Mouse (Mus musculus): ENCODE results near the gene Cacna2d1. TPM values are rescaled to one million over a fixed set of nuclear protein-coding genes. Genes with fewer than 3 reads are reported as not detected.

Cacna2d1 gene
- polyA plus RNA-seq, 1 experiment from 2014 or later = 20.3 TPM

- ATAC-seq (ENCODE audit: insufficient number of reproducible peaks, low FRiP score, low TSS enrichment, low read depth) = no peak
- H3K4me2 ChIP-seq = no peak overlapping the region
- H3K27me3 ChIP-seq = no peaks in the 10 kb centered on the region
- no peaks in the 10 kb centered on the region for H3K36me3 ChIP-seq
- H3K27ac ChIP-seq = no peak overlapping the region
- 39% methylated on average over 4 of the region's 4 CpGs for WGBS
- no peaks in the 10 kb centered on the region for H3K9me3 ChIP-seq
- H3K4me1 ChIP-seq = no peaks in the 10 kb centered on the region
- no peak overlapping the region for H3K9ac ChIP-seq
- H3K4me3 ChIP-seq = no peak overlapping the region
These were observed 255.4 kb downstream of the Cacna2d1 start for GRCm38 (mm10) chr5:16189878-16190277.

- no peak for ATAC-seq (ENCODE audit: insufficient number of reproducible peaks, low FRiP score, low TSS enrichment, low read depth)
- Histone ChIP-seq H3K27ac (no peak overlapping the region), H3K4me2 (no peak overlapping the region), H3K9me3 (no peaks in the 10 kb centered on the region), H3K36me3 (no peaks in the 10 kb centered on the region), H3K4me3 (no peak overlapping the region), H3K9ac (no peak overlapping the region), H3K27me3 (no peaks in the 10 kb centered on the region), H3K4me1 (no peaks in the 10 kb centered on the region)
- 80% methylated on average over 3 of the region's 3 CpGs for WGBS
These were observed 256.7 kb downstream of the Cacna2d1 start for GRCm38 (mm10) chr5:16191165-16191564.

GRCm38 (mm10) chr5:16199816-16200215 lies 265.3 kb downstream of the Cacna2d1 start:
- Histone ChIP-seq H3K27ac (no peak overlapping the region), H3K4me1 (no peaks in the 10 kb centered on the region), H3K9ac (no peak overlapping the region), H3K4me2 (no peak overlapping the region), H3K27me3 (no peaks in the 10 kb centered on the region), H3K9me3 (no peaks in the 10 kb centered on the region), H3K36me3 (no peaks in the 10 kb centered on the region), H3K4me3 (no peak overlapping the region)
- 45% methylated on average over 2 of the region's 2 CpGs for WGBS
- no peak for ATAC-seq (ENCODE audit: insufficient number of reproducible peaks, low FRiP score, low TSS enrichment, low read depth)

- no peaks in the 10 kb centered on the region for H3K36me3 ChIP-seq
- no peaks in the 10 kb centered on the region for H3K9me3 ChIP-seq
- H3K9ac ChIP-seq = no peak overlapping the region
- no peak overlapping the region for H3K27ac ChIP-seq
- no peaks in the 10 kb centered on the region for H3K4me1 ChIP-seq
- WGBS = 61% methylated on average over 4 of the region's 4 CpGs
- no peak for ATAC-seq (ENCODE audit: insufficient number of reproducible peaks, low FRiP score, low TSS enrichment, low read depth)
- no peak overlapping the region for H3K4me2 ChIP-seq
- no peak overlapping the region for H3K4me3 ChIP-seq
- H3K27me3 ChIP-seq = no peaks in the 10 kb centered on the region
These were observed 287.5 kb downstream of the Cacna2d1 start for GRCm38 (mm10) chr5:16221960-16222359.

- Histone ChIP-seq H3K4me3 (no peak overlapping the region), H3K4me2 (no peak overlapping the region), H3K9me3 (no peaks in the 10 kb centered on the region), H3K27ac (no peak overlapping the region), H3K27me3 (no peaks in the 10 kb centered on the region), H3K36me3 (no peaks in the 10 kb centered on the region), H3K9ac (no peak overlapping the region), H3K4me1 (no peaks in the 10 kb centered on the region)
- WGBS = 65% methylated on average over 2 of the region's 2 CpGs
- ATAC-seq (ENCODE audit: insufficient number of reproducible peaks, low FRiP score, low TSS enrichment, low read depth) = no peak
These were observed 290.9 kb downstream of the Cacna2d1 start for GRCm38 (mm10) chr5:16225359-16225758.

GRCm38 (mm10) chr5:16229384-16229783 lies 294.9 kb downstream of the Cacna2d1 start:
- no peak overlapping the region for H3K4me2 ChIP-seq
- no peaks in the 10 kb centered on the region for H3K9me3 ChIP-seq
- ATAC-seq (ENCODE audit: insufficient number of reproducible peaks, low FRiP score, low TSS enrichment, low read depth) = no peak
- H3K27ac ChIP-seq = no peak overlapping the region
- no peak overlapping the region for H3K4me3 ChIP-seq
- H3K9ac ChIP-seq = no peak overlapping the region
- H3K27me3 ChIP-seq = no peaks in the 10 kb centered on the region
- no peaks in the 10 kb centered on the region for H3K4me1 ChIP-seq
- H3K36me3 ChIP-seq = no peaks in the 10 kb centered on the region
- WGBS = 85% methylated on average over 3 of the region's 3 CpGs

GRCm38 (mm10) chr5:16231477-16231876 lies 297.0 kb downstream of the Cacna2d1 start:
- H3K27ac ChIP-seq = no peak overlapping the region
- no peaks in the 10 kb centered on the region for H3K36me3 ChIP-seq
- H3K4me2 ChIP-seq = no peak overlapping the region
- WGBS = 85% methylated on average over 9 of the region's 9 CpGs
- H3K4me3 ChIP-seq = no peak overlapping the region
- no peaks in the 10 kb centered on the region for H3K4me1 ChIP-seq
- no peaks in the 10 kb centered on the region for H3K9me3 ChIP-seq
- H3K9ac ChIP-seq = no peak overlapping the region
- H3K27me3 ChIP-seq = no peaks in the 10 kb centered on the region
- ATAC-seq (ENCODE audit: insufficient number of reproducible peaks, low FRiP score, low TSS enrichment, low read depth) = no peak

- 41% methylated on average over 6 of the region's 6 CpGs for WGBS
- no peak for ATAC-seq (ENCODE audit: insufficient number of reproducible peaks, low FRiP score, low TSS enrichment, low read depth)
- no peak overlapping the region for H3K4me2 ChIP-seq
These were observed 300.4 kb downstream of the Cacna2d1 start for GRCm38 (mm10) chr5:16234891-16235290.

GRCm38 (mm10) chr5:16235864-16236263 lies 301.4 kb downstream of the Cacna2d1 start:
- no peak for ATAC-seq (ENCODE audit: insufficient number of reproducible peaks, low FRiP score, low TSS enrichment, low read depth)
- Histone ChIP-seq H3K9me3 (no peaks in the 10 kb centered on the region), H3K9ac (no peak overlapping the region), H3K27me3 (no peaks in the 10 kb centered on the region), H3K4me3 (no peak overlapping the region), H3K27ac (no peak overlapping the region), H3K36me3 (no peaks in the 10 kb centered on the region), H3K4me1 (no peaks in the 10 kb centered on the region), H3K4me2 (no peak overlapping the region)
- WGBS = 63% methylated on average over 2 of the region's 2 CpGs

More at GRCm38 (mm10) chr5:16234891-16235290, 300.4 kb downstream of the Cacna2d1 start:
- Histone ChIP-seq H3K27me3 (no peaks in the 10 kb centered on the region), H3K36me3 (no peaks in the 10 kb centered on the region), H3K9ac (no peak overlapping the region), H3K9me3 (no peaks in the 10 kb centered on the region), H3K4me3 (no peak overlapping the region), H3K4me1 (no peaks in the 10 kb centered on the region), H3K27ac (no peak overlapping the region)

GRCm38 (mm10) chr5:16236608-16237007 lies 302.1 kb downstream of the Cacna2d1 start:
- H3K4me2 ChIP-seq = no peak overlapping the region
- no peaks in the 10 kb centered on the region for H3K36me3 ChIP-seq
- H3K9ac ChIP-seq = no peak overlapping the region
- H3K4me3 ChIP-seq = no peak overlapping the region
- no peaks in the 10 kb centered on the region for H3K27me3 ChIP-seq
- H3K9me3 ChIP-seq = no peaks in the 10 kb centered on the region
- no peaks in the 10 kb centered on the region for H3K4me1 ChIP-seq
- 78% methylated on average over 4 of the region's 4 CpGs for WGBS
- ATAC-seq (ENCODE audit: insufficient number of reproducible peaks, low FRiP score, low TSS enrichment, low read depth) = no peak
- H3K27ac ChIP-seq = no peak overlapping the region

GRCm38 (mm10) chr5:16237972-16238371 lies 303.5 kb downstream of the Cacna2d1 start:
- H3K27me3 ChIP-seq = no peaks in the 10 kb centered on the region
- H3K4me2 ChIP-seq = no peak overlapping the region
- H3K36me3 ChIP-seq = no peaks in the 10 kb centered on the region
- no peaks in the 10 kb centered on the region for H3K4me1 ChIP-seq
- no peaks in the 10 kb centered on the region for H3K9me3 ChIP-seq
- H3K27ac ChIP-seq = no peak overlapping the region
- H3K4me3 ChIP-seq = no peak overlapping the region
- WGBS = 24% methylated on average over 5 of the region's 5 CpGs
- no peak overlapping the region for H3K9ac ChIP-seq
- no peak for ATAC-seq (ENCODE audit: insufficient number of reproducible peaks, low FRiP score, low TSS enrichment, low read depth)

GRCm38 (mm10) chr5:16240255-16240654 lies 305.8 kb downstream of the Cacna2d1 start:
- 83% methylated on average over 3 of the region's 3 CpGs for WGBS
- Histone ChIP-seq H3K4me1 (no peaks in the 10 kb centered on the region), H3K36me3 (no peaks in the 10 kb centered on the region), H3K9me3 (no peaks in the 10 kb centered on the region), H3K27me3 (no peaks in the 10 kb centered on the region), H3K9ac (no peak overlapping the region), H3K4me2 (no peak overlapping the region), H3K4me3 (no peak overlapping the region), H3K27ac (no peak overlapping the region)
- no peak for ATAC-seq (ENCODE audit: insufficient number of reproducible peaks, low FRiP score, low TSS enrichment, low read depth)

- WGBS = 80% methylated on average over 2 of the region's 2 CpGs
These were observed 309.1 kb downstream of the Cacna2d1 start for GRCm38 (mm10) chr5:16243599-16243998.

More at GRCm38 (mm10) chr5:16243599-16243998, 309.1 kb downstream of the Cacna2d1 start:
- Histone ChIP-seq H3K27ac (no peak overlapping the region), H3K9ac (no peak overlapping the region), H3K27me3 (no peaks in the 10 kb centered on the region), H3K4me3 (no peak overlapping the region), H3K9me3 (no peaks in the 10 kb centered on the region), H3K4me1 (no peaks in the 10 kb centered on the region), H3K36me3 (no peaks in the 10 kb centered on the region), H3K4me2 (no peak overlapping the region)
- no peak for ATAC-seq (ENCODE audit: insufficient number of reproducible peaks, low FRiP score, low TSS enrichment, low read depth)
